Mouse (Mus musculus) thymus, postnatal 36 days (tissue): ENCODE data around the gene Gm4981.
"Not testable (repeated sequence)": the region's sequence is repeated elsewhere in the genome, so short reads cannot be mapped to it uniquely, and the experiment has no call there.

Source experiments
- DNase-seq, 2 experiments: peaks; one replicate each; pipeline ENCODE4 v3.0.0; 2022; ENCODE audit warnings: mixed read lengths in 2 of 2

Gm4981 gene

GRCm38 (mm10) chr10:58236613-58237012 is at the start of gene Gm4981:
Gene Gm4981 (minus strand): TSS chr10:58236701.
- no peak for DNase-seq

- DNase-seq, result no peak
Measured at GRCm38 (mm10) chr10:58282238-58282637, 45.7 kb upstream of the Gm4981 start.

- DNase-seq, result no peak
Measured at GRCm38 (mm10) chr10:58258466-58258865, 22.0 kb upstream of the Gm4981 start.

- DNase-seq, result no peak
Measured at GRCm38 (mm10) chr10:58255954-58256353, 19.5 kb upstream of the Gm4981 start.

- DNase-seq, result peak; percentile 88 to 94
Measured at GRCm38 (mm10) chr10:58255213-58255892, 18.9 kb upstream of the Gm4981 start, which contains the start of gene Gcc2. Gene Gcc2 (plus strand): TSS chr10:58255497.

GRCm38 (mm10) chr10:58254635-58255175 is 18.2 kb upstream of the Gm4981 start:
- no peak for DNase-seq

GRCm38 (mm10) chr10:58249535-58249934 is 13.0 kb upstream of the Gm4981 start:
- no peak for DNase-seq

- DNase-seq, result peak in 1 of 2 experiments; percentile 40
Measured at GRCm38 (mm10) chr10:58238984-58239740, 2.7 kb upstream of the Gm4981 start.

- DNase-seq, result not testable (repeated sequence)
Measured at GRCm38 (mm10) chr10:58234985-58235384, 1.5 kb downstream of the Gm4981 start.

- not testable (repeated sequence) for DNase-seq
Measured at GRCm38 (mm10) chr10:58233740-58234121, 2.8 kb downstream of the Gm4981 start.

- DNase-seq, result peak in 1 of 2 experiments; percentile 24
Measured at GRCm38 (mm10) chr10:58233054-58233739, 3.3 kb downstream of the Gm4981 start.

- DNase-seq, result not testable (repeated sequence)
Measured at GRCm38 (mm10) chr10:58232641-58232969, 3.9 kb downstream of the Gm4981 start, which contains the start of gene Duxf3. Gene Duxf3 (minus strand): TSS chr10:58232675.

- peak; percentile 66 to 74 for DNase-seq
Measured at GRCm38 (mm10) chr10:58231779-58232640, 4.5 kb downstream of the Gm4981 start.

- DNase-seq, result peak in 1 of 2 experiments; percentile 41
Measured at GRCm38 (mm10) chr10:58231088-58231487, 5.4 kb downstream of the Gm4981 start.

- DNase-seq, result not testable (repeated sequence)
Measured at GRCm38 (mm10) chr10:58230021-58230420, 6.5 kb downstream of the Gm4981 start.

- peak in 1 of 2 experiments; percentile 41 for DNase-seq
Measured at GRCm38 (mm10) chr10:58227798-58228197, 8.7 kb downstream of the Gm4981 start.

GRCm38 (mm10) chr10:58226357-58226756 is 10.1 kb downstream of the Gm4981 start:
- not testable (repeated sequence) for DNase-seq

- DNase-seq, result peak in 1 of 2 experiments; percentile 43
Measured at GRCm38 (mm10) chr10:58224827-58225785, 11.4 kb downstream of the Gm4981 start, which contains the start of gene AW822073. Gene AW822073 (minus strand): TSS chr10:58224930.

- peak; percentile 59 to 67 for DNase-seq
Measured at GRCm38 (mm10) chr10:58223972-58224805, 12.3 kb downstream of the Gm4981 start.

- not testable (repeated sequence) for DNase-seq
Measured at GRCm38 (mm10) chr10:58223161-58223560, 13.3 kb downstream of the Gm4981 start.
